Mouse (Mus musculus): ENCODE results near the gene Sertad1.

GRCm38 (mm10) chr7:27520104-27520503, 33.4 kb downstream of the Sertad1 start:
- no peak for TF ChIP-seq POLR2A (IDR thresholded peaks at IDR 0.05; ENCODE audit: insufficient read length, low read depth)
- no peak for TF ChIP-seq TCF12 (IDR thresholded peaks at IDR 0.05; ENCODE audit: insufficient read depth, poor library complexity, severe bottlenecking)
- TF ChIP-seq MYOG (IDR thresholded peaks at IDR 0.05; ENCODE audit: control insufficient read depth in 1 of 3, insufficient read depth in 1 of 3, insufficient read length in 2 of 3, low read depth in 2 of 3) = no peak
- TF ChIP-seq USF1 (IDR thresholded peaks at IDR 0.05; ENCODE audit: low read depth) = no peak
- no peak for TF ChIP-seq MAX (IDR thresholded peaks at IDR 0.05; ENCODE audit: low read depth)
- no peak for TF ChIP-seq CEBPB (IDR thresholded peaks at IDR 0.05; ENCODE audit: insufficient read depth, poor library complexity, severe bottlenecking)
- TF ChIP-seq POLR2AphosphoS2 (IDR thresholded peaks at IDR 0.05; ENCODE audit: insufficient read length, low read depth) = no peak
- no peak for TF ChIP-seq E2F4 (IDR thresholded peaks at IDR 0.05; ENCODE audit: insufficient read depth)
- TF ChIP-seq TCF3 (IDR thresholded peaks at IDR 0.05; ENCODE audit: insufficient read length, low read depth) = no peak
- TF ChIP-seq SRF (IDR thresholded peaks at IDR 0.05; ENCODE audit: control insufficient read depth, insufficient read length, low read depth) = no peak
- TF ChIP-seq REST (IDR thresholded peaks at IDR 0.05; ENCODE audit: insufficient read depth, insufficient read length) = no peak

Data from myocyte (in vitro differentiated cells).